Mouse (Mus musculus): Measurements from ENCODE around the gene Gm49387. TPM values are rescaled to one million over a fixed set of nuclear protein-coding genes. Genes with fewer than 3 reads are reported as not detected.
A peak's percentile ranks its signal among the peaks of the same experiment; 100 is the strongest.

The Gm49387 gene
- not detected in 2 replicates for polyA plus RNA-seq (2015; fragmentation: Nextera tagmentation; extraction: Ambion mirVana)

DNA sequence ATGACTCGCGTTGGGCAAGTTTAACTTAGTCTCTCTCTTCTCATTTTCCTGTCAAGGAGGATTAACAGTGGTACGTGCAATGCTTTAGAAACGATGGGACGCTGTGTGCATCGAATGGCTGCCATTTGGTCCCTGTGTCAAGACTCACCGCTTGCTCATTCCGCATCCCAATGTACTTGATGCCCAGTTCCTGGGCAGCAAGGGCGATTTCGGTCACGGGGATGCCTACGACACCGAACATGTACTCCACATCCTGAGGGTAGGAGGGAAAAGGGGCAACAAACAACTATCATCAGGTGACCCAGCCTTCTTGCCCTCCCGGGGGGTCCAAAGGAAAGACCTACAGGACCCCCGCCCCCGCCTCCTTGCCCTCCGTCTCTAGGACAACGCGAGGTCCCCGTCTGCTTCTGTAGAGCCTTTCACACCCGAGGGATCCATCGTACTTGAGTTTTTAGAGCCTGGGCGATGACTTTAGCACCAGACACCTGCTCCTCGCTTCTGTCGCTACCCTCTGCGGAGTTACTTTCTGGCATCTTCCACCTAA lies at the start of gene Gm49387:
Gene Gm49387 (minus strand): TSS at position 533 of the 544 bp plus-strand sequence.
- no peaks in the 10 kb centered on the region for H3K9me3 ChIP-seq
- WGBS = 4% methylated on average over 25 of the region's 26 CpGs
- peak within 1 kb of the TSS; percentile 66 for H3K4me3 ChIP-seq (replicated peaks)
- peak within 1 kb of the TSS; percentile 75 for H3K27ac ChIP-seq
- H3K4me2 ChIP-seq (replicated peaks) = peak within 1 kb of the TSS; percentile 95
- peak within 1 kb of the TSS; percentile 74 for H3K9ac ChIP-seq (replicated peaks)
- peak; percentile 72; the same call in 1 of the 2 replicates for ATAC-seq
- H3K36me3 ChIP-seq = no peaks in the 10 kb centered on the region
- no peaks in the 10 kb centered on the region for H3K27me3 ChIP-seq
- peaks cover 16% of the 10 kb centered on the region for H3K4me1 ChIP-seq (replicated peaks)

DNA sequence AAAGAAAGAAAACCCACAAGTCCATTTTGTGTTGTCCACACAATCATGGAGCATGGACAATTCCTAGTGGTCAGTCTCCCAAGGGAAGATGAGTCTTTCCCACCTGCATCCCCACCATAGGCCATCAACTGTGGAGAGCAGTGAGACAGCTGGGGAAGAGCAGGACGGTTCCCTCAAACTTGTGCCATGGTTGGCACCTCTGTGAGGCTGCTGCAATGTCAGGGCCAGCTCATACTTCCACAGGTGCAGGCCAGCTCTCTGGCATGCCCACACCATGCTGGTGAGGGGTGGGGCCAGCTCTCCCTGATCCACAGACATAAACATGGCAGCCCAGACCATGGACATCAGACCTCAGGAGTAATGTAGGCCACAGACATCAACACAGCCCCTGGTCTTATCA lies 45.6 kb upstream of the Gm49387 start:
- Histone ChIP-seq H3K9ac (replicated peaks) (no peak overlapping the region), H3K9me3 (no peaks in the 10 kb centered on the region), H3K4me1 (replicated peaks) (no peaks in the 10 kb centered on the region), H3K27me3 (no peaks in the 10 kb centered on the region), H3K36me3 (no peaks in the 10 kb centered on the region), H3K4me3 (replicated peaks) (no peak overlapping the region), H3K27ac (no peak overlapping the region), H3K4me2 (replicated peaks) (no peak overlapping the region)
- ATAC-seq = no peak
- 88% methylated on average over 1 of the region's 1 CpGs for WGBS

DNA sequence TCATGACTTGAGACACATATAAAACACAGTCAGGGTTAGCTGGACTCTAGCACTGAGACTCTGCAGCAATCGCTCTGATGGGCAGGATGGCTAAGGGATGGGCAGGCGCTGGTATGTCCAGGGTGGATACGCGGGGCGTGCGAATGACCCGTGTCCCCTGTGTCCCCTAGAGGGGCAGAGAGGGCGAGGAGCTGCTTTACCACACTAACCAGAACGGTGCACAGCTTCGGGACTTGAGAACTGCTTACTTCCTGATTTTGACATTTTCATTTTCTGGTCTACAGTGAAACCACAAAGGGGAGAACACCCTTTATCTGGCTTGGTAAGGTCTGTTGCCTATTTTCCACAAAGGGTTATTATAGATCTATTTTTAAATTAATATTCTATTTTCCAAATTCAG lies 45.0 kb upstream of the Gm49387 start:
- H3K9me3 ChIP-seq = no peaks in the 10 kb centered on the region
- H3K36me3 ChIP-seq = no peaks in the 10 kb centered on the region
- H3K27ac ChIP-seq = no peak overlapping the region
- H3K9ac ChIP-seq (replicated peaks) = no peak overlapping the region
- H3K4me1 ChIP-seq (replicated peaks) = no peaks in the 10 kb centered on the region
- no peak overlapping the region for H3K4me2 ChIP-seq (replicated peaks)
- no peak overlapping the region for H3K4me3 ChIP-seq (replicated peaks)
- no peaks in the 10 kb centered on the region for H3K27me3 ChIP-seq
- WGBS = 90% methylated on average over 10 of the region's 10 CpGs
- no peak for ATAC-seq

DNA sequence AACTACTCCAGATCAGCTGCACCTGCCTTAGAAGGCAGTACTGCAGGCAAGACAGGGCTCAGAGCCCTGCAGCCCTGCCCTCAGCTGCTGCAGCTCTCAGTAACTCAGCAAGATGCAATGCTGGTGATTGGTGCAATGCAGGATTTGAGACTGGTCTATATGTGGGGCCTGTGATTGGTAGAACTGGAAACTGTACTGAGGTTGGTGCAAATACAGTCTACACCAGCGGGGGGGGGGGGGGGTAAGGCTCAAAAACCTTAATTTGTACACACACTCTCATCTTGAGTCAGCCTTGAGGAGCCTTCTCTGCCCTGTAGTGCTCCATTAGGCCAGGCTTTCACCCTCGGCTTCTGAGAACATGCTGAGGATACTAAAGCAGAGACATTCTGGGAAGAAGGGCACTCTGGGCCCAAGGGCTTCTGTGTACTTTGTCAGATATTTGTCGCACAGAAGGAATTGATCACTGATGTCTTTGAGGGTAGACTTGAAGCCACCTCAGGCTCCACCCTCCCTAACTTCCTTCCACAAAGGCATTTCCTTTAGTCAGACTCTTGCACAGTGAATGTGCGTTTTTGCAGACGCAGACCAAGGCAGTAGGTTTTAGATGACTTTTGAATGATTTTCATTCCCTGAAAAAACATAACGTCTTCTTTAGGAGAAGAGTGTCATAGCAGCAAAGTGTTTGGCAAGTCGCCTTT lies 43.8 kb upstream of the Gm49387 start:
- Histone ChIP-seq H3K4me1 (replicated peaks) (no peaks in the 10 kb centered on the region), H3K27ac (no peak overlapping the region), H3K36me3 (no peaks in the 10 kb centered on the region), H3K27me3 (no peaks in the 10 kb centered on the region), H3K4me3 (replicated peaks) (no peak overlapping the region), H3K4me2 (replicated peaks) (no peak overlapping the region), H3K9me3 (no peaks in the 10 kb centered on the region), H3K9ac (replicated peaks) (no peak overlapping the region)
- WGBS = 76% methylated on average over 7 of the region's 7 CpGs
- no peak for ATAC-seq

DNA sequence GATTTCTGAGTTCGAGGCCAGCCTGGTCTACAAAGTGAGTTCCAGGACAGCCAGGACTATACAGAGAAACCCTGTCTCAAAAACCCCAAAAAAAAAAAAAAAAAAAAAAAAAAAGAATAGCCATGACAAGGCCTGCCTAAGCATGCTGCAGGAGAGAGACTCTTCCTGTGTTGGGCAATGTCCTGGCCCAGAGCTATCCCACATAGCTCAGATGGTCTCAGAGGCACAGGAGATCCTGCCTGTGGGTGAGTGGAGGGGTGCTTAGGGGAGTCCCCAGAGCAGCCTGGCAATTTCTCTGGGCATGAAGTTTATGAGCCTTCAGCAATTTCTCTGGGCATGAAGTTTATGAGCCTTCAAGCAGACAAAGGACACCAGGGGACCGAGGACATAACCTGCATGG lies 42.9 kb upstream of the Gm49387 start:
- H3K27ac ChIP-seq = no peak overlapping the region
- no peaks in the 10 kb centered on the region for H3K4me1 ChIP-seq (replicated peaks)
- H3K4me3 ChIP-seq (replicated peaks) = no peak overlapping the region
- 93% methylated on average over 2 of the region's 2 CpGs for WGBS
- no peak for ATAC-seq
- H3K9me3 ChIP-seq = no peaks in the 10 kb centered on the region
- no peaks in the 10 kb centered on the region for H3K27me3 ChIP-seq
- H3K36me3 ChIP-seq = no peaks in the 10 kb centered on the region
- H3K4me2 ChIP-seq (replicated peaks) = no peak overlapping the region
- H3K9ac ChIP-seq (replicated peaks) = no peak overlapping the region

DNA sequence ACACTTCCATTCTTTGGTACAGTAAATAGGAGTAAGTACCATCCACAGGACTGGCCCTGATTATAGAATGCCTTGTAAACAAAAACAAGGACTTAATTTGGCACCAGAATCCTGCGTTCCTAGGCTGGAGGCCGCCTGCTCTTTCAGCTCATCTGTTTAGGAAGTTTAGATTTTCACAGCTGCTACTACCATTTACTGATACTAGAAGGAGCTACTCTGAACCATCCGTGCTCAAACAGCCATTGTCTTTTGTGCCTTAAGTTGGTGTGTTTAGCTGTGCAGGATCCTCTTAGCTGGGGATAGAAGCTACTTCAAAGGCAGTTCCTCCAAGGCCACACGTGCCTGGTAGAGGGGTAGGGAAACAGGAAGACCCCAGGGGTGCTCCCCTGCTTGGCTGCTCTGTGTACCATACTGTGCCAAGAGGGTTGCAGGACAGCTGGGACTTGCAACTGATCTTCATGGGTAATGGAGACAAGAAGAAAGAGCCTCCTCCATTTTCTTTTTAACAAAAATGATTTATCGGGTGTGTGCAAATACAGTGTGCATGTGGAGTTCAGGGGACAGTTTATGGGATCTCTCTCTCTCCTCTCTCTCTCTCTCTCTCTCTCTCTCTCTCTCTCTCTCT lies 41.4 kb upstream of the Gm49387 start:
- ATAC-seq = no peak
- 47% methylated on average over 5 of the region's 5 CpGs for WGBS
- H3K9ac ChIP-seq (replicated peaks) = no peak overlapping the region

DNA sequence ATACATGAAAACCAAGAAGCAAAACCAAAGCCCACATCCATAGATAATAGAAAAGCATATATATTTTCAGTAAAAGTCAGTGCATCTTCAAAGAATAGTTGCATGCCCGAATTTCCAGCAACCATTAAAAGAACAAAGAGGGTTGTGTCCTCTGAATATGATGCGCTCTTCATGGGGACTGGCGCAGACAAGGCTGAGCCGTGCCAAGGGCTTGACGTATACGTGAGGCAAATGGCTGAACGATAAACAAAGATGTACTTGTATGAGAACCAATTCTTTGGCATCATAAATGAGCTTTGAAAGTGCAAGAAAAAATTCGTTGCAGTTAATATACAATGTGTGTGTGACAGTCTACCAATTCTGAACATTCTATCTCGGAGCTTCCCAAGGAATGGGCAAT lies 40.6 kb upstream of the Gm49387 start:
- Histone ChIP-seq H3K9me3 (no peaks in the 10 kb centered on the region), H3K9ac (replicated peaks) (no peak overlapping the region), H3K4me1 (replicated peaks) (no peaks in the 10 kb centered on the region), H3K4me3 (replicated peaks) (no peak overlapping the region), H3K36me3 (no peaks in the 10 kb centered on the region), H3K27ac (no peak overlapping the region), H3K4me2 (replicated peaks) (no peak overlapping the region), H3K27me3 (no peaks in the 10 kb centered on the region)
- 92% methylated on average over 9 of the region's 9 CpGs for WGBS
- no peak for ATAC-seq

More for the DNA sequence above, 41.4 kb upstream of the Gm49387 start:
- Histone ChIP-seq H3K27ac (no peak overlapping the region), H3K4me3 (replicated peaks) (no peak overlapping the region), H3K4me2 (replicated peaks) (no peak overlapping the region), H3K36me3 (no peaks in the 10 kb centered on the region), H3K27me3 (no peaks in the 10 kb centered on the region), H3K9me3 (no peaks in the 10 kb centered on the region), H3K4me1 (replicated peaks) (no peaks in the 10 kb centered on the region)

DNA sequence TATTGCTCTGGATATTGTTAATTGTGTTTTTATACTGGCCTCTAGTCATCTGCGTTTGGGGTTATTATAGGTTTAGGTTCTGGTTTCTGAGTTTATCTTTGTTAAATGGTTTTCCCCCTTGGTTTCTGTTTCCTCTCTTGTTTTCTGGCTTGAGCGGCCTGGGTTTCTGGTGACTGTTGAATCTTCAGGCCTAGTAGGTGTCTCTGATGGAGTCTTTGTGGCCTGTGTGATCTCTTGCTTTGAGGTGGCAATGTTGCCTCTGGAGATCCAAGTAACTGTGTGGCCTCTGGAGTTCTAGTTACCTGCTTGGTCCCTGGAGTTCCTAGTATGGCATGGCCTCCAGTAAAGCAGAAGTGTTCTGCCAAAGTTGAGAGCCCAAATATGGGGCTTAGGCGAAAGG lies 40.0 kb upstream of the Gm49387 start:
- Histone ChIP-seq H3K4me1 (replicated peaks) (no peaks in the 10 kb centered on the region), H3K9me3 (no peaks in the 10 kb centered on the region), H3K4me2 (replicated peaks) (no peak overlapping the region), H3K36me3 (no peaks in the 10 kb centered on the region), H3K27ac (no peak overlapping the region), H3K27me3 (no peaks in the 10 kb centered on the region), H3K4me3 (replicated peaks) (no peak overlapping the region), H3K9ac (replicated peaks) (no peak overlapping the region)
- 94% methylated on average over 3 of the region's 3 CpGs for WGBS
- no peak for ATAC-seq

DNA sequence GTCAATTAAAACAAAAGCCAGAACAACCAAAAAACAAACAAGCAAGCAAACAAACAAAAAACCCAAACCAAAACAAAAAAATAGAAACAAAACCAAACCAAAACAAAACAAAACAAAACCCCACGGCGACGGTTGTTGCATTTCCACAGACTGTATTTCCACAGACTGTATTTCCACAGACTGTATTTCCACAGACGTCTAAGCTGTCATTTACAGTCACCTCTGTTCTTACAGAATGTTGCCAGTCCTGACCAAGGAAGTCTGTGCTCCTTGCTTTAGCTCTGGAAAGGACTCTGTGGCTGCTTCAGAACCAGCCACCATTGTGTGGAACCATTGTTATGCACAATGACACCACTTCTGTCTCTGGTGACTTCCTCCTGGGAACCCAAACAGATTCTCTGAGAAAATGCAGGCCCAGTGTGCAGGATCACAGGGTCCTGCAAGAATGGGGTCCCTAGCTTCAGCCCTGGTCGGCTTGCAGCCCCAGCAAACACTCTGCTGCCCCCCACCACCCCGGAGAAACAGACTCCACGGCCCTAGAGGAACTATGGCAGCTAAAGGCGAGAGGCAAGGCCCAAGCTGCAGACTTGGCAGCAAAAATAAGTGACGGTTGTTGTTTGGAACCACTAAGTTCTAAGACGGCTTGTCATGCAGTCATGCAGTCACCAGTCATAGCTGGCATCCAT lies 31.1 kb upstream of the Gm49387 start:
- no peak overlapping the region for H3K4me2 ChIP-seq (replicated peaks)
- peaks cover 11% of the 10 kb centered on the region for H3K4me1 ChIP-seq (replicated peaks)
- no peak for ATAC-seq

DNA sequence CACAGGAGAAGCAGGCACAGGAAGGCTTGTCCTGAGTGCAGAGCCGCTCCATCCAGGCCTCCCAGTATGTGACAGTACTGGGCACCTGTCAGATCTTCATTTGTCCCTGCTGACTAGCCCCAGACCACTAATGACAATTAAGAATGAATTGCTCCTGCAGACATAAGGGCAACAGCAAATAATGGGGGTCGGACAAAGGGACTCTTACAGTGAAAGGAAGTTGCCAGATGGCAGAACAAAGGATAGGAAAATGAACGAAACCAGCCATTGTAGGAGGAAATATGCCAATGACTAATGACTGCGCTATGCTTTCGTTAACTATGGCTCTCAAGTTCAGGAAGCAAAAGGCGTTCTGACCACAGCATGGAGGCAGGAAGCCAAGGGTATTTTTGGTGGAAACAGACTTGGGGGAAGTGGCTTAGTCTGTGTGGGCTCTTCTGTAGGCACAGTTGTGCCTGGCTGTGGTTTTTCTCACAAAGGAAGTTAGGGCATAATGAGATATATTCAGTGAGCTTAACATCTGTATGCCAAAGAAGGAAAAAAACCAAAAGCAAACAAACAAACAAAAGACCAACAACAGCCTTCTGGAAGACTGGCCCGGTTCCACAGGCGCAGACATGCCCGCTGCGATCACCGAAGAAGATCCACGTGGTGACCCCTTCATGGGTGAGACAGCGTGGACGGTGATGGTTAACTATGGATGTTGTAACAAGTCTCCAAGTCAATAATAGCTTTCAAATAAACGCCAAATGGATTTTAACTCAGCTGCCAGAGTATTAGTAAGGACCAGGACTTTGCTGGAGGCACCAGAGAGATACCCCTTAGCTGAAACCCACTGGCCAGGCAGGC lies 29.2 kb upstream of the Gm49387 start:
- H3K4me2 ChIP-seq (replicated peaks) = no peak overlapping the region
- 68% methylated on average over 15 of the region's 15 CpGs for WGBS
- peak; percentile 53 for ATAC-seq
- H3K4me1 ChIP-seq (replicated peaks) = peaks cover 16% of the 10 kb centered on the region
- H3K27me3 ChIP-seq = no peaks in the 10 kb centered on the region
- H3K9me3 ChIP-seq = no peaks in the 10 kb centered on the region
- peaks cover 12% of the 10 kb centered on the region; the same call in 1 of the 2 replicates for H3K36me3 ChIP-seq
- H3K4me3 ChIP-seq (replicated peaks) = no peak overlapping the region
- H3K9ac ChIP-seq (replicated peaks) = no peak overlapping the region
- peak overlapping the region; percentile 42 for H3K27ac ChIP-seq

More for the DNA sequence above, 31.1 kb upstream of the Gm49387 start:
- Histone ChIP-seq H3K9ac (replicated peaks) (no peak overlapping the region), H3K36me3 (peaks cover 9% of the 10 kb centered on the region; the same call in 1 of the 2 replicates), H3K27ac (no peak overlapping the region), H3K9me3 (no peaks in the 10 kb centered on the region), H3K27me3 (no peaks in the 10 kb centered on the region), H3K4me3 (replicated peaks) (no peak overlapping the region)
- 44% methylated on average over 10 of the region's 10 CpGs for WGBS

DNA sequence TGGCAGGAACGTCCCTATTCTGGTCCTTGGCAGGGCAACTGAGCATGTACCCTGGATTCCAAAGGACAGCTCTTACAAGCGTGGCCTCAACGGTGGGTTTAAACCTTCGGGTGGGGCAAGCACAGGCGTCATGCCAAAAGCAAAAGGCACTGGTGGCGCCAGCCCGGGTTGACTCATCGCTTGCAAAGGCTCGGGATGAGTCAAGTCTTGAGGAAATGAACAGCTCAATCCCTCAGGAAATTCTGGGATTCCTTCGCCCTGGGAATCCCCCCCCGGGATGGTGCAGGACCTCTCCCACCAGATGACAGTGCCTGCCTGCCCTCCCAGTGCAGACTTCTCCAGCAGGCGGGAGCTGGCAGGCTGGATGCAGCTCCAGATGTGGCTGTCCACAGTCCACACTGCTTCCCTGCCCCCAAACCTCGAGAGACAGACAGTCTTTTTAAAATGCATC lies 28.5 kb upstream of the Gm49387 start:
- no peaks in the 10 kb centered on the region for H3K27me3 ChIP-seq
- H3K27ac ChIP-seq = peak overlapping the region; percentile 42
- no peak overlapping the region for H3K4me3 ChIP-seq (replicated peaks)
- WGBS = 79% methylated on average over 13 of the region's 13 CpGs
- no peaks in the 10 kb centered on the region for H3K9me3 ChIP-seq
- no peak overlapping the region for H3K9ac ChIP-seq (replicated peaks)
- peak; percentile 57; the same call in 1 of the 2 replicates for ATAC-seq
- no peak overlapping the region for H3K4me2 ChIP-seq (replicated peaks)
- peaks cover 12% of the 10 kb centered on the region; the same call in 1 of the 2 replicates for H3K36me3 ChIP-seq
- peaks cover 21% of the 10 kb centered on the region for H3K4me1 ChIP-seq (replicated peaks)

Measured in midbrain, embryonic 13.5 days (tissue).